Mouse (Mus musculus): ENCODE measurements around the gene Dgkd.

Dgkd gene

DNA sequence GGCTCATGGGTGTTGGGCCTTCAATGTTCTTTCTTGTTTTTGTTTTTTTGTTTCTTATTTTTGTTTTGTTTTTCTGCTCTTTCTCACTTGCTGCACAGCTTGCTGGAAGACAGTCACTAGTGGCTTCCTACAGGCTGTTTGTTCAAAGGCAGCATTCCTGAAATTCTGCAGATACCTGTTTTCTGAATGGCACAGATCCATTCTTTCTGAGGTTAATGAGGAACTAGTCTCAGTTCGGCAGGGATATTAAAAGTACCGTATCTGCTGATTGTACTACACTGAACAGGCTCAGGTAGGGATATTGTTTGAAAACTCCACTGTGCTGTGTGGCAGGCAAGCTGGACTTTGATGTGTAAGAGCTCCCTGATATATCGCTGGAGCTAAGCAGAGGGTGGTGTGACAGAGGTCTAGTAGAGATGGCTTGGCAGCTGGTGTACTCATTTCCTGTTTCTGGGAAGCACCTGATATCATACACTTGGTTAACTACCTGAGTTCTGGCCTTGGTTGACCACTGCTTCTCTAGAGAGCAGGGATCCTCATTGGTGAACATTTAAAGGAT is 67.0 kb downstream of the Dgkd start:
- in situ Hi-C loops (cut with MboI, MseI): no loop called here

DNA sequence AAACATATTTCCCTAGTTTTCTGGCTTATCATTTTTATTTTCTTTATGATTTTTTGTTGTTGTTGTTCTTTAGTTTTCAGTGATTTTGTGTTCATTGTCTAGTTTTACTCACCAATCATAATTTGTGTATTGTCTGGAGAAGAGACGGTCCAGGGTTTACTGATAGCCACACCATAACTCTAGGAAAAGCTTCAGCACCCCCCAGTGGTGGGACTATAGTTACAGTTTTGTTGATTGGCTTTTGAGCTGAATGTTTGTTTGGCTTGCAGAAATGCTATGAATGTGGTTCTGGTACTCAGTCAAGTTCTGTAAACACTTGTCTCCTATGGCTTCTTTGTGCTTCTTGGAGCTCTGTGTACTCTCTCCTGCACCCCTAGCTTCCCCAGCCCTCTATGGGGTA is 69.6 kb downstream of the Dgkd start:
- in situ Hi-C loops (cut with MboI, MseI): no loop called here

DNA sequence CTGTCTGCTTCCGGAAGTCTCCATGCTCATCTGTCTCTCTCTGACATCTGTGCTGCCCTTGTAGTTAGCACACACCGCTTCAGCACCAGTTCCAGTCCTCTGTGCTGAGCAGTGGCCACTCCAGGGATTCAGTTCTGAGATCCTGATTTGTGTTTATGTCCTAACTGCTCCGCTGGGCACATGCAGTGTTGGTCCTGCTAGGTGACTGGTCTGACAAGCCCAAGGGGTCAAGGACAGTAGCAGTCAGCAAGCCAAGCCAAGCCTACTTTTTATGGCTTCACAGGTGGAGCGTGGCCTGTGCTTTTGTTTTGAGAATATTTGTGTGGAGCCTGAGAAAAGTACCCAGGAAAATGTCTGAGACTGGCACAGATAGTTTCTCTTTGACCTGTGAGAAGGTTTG is 71.8 kb downstream of the Dgkd start:
- in situ Hi-C loops (cut with MboI, MseI): no loop called here

DNA sequence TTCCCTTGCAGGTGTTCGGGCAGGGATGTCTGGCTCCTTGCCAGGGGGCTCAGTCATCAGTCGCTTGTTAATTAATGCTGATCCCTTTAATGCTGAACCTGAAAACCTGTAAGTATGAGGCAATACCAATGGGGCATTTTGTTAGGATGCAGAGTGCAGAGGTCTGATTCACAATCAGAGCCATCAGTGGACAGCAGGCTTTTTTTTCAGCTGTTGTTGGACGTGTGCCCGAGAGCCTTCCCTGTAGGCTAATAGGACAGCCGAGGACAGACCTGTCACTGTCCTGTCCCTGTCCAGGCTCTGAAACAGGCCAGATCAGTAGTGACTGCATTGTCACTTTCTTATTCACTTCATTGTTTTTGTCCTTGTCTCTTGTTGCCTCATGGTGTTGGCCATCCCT is 76.6 kb downstream of the Dgkd start:
- in situ Hi-C loops (cut with MboI, MseI): no loop called here

DNA sequence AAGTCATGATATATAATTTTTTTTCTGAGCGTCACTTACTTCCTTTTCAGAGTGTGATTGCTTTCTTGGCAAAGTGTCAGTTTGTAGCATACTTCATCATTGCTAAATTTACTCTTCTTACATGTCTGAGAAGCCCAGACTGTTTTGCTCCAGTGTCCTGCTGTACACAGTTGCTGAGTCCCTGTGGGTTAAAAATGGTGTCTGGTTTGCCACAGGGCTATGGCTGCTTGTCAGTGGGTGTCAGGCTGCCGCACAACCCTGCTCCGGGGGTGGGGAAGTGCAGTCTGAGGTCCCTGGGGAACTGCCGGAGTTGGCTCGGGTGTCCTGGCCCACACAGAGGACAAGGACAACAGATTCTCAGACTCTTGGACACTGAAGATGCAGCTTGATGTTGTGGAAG is 80.0 kb downstream of the Dgkd start:
- in situ Hi-C loops (cut with MboI, MseI): no loop called here

DNA sequence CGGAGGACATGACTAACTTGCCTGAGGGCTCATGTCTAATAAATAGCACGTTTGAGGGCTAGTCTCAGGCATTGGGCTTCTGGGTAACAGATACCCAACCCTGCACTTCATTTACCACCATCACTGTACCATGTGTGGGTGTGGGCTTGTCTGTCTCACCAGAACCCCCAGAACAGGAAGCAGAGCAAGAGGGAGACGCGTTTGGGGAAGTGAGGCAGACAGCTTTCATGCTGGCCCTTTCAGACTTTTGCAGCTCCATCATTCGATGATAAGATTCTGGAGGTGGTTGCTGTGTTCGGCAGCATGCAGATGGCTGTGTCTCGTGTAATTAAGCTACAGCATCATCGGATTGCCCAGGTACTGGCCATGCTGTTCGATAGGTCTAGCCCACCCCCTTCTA is 82.0 kb downstream of the Dgkd start:
- in situ Hi-C loops (cut with MboI, MseI): no loop called here

DNA sequence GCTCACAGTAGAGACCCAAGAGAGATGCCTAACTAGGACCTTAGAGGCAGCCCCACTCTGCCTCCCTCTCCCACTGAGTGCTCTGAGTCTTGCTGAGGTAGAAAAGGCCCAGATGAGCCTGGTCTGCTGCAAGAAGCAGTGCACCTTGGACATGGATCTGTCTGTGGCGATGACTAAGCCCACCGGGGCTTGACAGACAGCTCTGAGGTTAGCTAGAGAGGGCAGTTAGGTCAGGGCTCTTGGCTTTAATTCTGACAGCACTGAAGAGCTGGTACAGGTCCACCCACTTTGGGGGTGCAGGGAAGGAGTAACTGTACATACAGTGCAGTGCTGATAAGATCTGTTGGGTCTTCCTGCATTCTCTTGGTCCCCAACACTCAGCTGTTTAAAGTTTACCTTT is 82.5 kb downstream of the Dgkd start:
- in situ Hi-C loops (cut with MboI, MseI): no loop called here

DNA sequence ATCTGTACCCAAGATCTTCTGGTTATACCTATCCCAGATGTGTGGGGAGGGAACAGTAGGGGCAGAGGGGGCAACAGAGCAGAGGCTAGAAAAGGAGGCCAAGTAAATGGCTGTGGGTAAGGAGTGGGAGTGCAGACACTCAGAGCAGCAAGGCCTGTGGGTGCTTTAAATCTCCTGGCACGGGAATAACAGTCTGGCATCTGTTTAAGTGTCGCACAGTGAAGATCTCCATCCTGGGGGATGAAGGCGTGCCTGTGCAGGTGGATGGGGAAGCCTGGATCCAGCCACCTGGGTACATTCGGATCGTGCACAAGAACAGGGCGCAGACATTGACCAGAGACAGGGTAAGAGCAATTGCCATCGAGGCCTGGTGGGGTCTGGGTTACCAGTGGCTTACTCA is 83.0 kb downstream of the Dgkd start:
- in situ Hi-C loops (cut with MboI, MseI): no loop called here

DNA sequence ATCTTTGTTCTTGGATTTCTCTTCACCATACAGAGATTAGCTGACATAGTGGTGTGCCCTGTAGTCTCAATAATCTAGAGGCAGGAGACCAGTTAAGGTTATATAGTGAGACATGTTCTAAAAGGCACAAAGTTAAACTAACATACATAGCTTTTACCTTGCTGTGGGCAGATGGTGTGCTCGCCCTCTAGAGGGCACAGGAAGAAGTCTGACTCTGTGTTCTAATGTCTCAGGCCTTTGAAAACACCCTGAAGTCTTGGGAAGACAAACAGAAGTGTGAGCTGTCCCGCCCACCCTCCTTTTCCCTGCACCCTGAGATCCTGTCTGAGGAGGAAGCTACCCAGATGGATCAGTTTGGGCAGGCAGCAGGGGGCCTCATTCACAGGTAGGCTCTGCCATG is 83.4 kb downstream of the Dgkd start:
- in situ Hi-C loops (cut with MboI, MseI): no loop called here

DNA sequence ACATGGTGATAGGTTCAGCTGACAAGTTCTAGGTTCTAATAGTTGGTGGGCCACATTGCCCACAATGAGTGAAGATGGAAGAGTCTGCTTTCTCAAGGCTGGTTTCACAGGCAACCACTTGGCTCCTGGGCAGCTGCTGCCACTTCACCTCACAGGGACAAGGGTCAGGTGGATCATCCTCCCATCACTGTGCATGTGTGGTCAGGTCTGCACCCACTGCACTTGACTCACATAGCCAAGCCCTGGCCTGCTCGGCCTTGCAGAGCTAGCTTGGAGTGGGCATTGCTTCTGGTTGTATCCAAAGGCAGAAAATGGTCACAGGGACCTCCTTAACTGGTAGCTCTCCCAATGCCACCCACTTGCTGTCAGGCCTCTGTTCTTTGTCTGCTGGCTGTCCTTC is 88.7 kb downstream of the Dgkd start:
- in situ Hi-C loops (cut with MboI, MseI): no loop called here

DNA sequence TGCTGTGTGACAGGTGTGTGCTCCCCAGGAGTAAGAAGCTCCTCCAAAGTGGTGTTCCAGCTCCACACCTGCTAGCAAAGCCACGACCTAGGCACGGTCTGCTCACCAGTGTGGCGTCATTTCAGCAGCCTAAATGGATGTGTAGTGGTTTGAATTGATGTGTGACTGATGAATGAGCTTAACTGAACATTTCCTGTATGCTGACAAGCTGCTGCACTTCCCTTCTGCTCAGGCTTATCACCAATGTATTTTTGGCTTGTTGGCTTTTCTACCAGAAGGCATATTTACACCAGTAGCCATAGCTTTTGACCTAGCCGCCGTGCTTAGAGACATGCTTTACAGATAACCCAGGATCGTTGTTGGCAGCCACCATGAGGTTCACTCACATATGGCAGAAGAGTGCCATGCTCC is 94.6 kb downstream of the Dgkd start:
- in situ Hi-C loops (cut with MboI, MseI): no loop called here

DNA sequence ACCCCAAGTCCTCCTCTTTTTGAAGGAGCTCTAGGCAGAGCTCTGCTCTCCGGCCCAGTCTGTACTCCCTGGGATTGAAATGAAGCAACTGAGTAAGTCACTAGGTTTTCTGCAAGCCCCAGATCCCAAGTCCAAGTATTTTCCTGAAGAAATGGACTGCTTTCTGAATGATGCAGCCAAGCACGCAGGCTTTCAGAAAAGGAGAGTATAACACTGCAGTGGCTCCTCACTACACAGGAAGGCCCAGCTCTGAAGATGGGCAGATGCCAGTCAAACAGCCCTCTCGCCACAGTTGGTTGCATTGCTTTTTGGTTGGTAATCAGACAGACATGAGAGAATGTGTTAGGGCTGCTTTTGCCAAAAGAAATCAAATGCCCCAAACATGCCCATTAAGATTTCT is 98.6 kb downstream of the Dgkd start:
- in situ Hi-C loops (cut with MboI, MseI): no loop called here

DNA sequence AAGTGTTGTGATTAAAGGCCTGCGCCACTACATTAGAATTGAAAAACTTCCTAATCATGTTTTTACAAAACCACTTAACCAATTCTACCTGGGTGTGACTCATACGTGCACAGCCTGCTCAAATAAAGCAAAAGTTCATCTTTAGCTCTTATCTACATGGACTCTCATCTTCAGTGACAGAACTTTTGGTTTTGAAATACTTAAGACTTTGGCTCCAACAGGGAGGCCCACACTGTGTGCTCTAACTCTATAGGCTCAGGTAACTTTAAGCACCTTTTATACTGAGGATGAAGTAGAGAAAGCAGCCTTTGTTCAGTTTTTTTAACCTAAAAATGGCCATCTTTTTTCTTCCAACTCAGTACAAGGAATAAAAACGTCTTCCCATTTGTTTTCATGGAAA is 100.0 kb downstream of the Dgkd start:
- in situ Hi-C loops (cut with MboI, MseI): no loop called here

DNA sequence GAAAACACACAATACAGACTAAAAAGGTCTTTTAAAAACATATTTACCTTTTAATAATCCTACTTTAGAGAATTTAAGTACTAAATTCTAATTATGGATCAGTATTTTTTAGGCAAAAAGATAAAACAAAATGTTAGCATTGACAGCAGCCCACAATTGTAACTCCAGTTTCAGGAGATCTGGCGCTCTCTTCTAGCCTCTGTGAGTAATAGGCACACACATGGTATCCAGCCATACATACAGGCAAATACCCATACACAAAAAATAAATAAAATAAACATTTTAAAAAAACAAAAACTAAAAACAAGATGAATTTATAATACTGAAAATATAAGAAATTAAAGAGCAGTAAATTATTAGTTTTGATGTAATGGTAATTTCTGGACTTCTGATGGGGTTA is 105.8 kb downstream of the Dgkd start:
- in situ Hi-C loops (cut with MboI, MseI): no loop called here

DNA sequence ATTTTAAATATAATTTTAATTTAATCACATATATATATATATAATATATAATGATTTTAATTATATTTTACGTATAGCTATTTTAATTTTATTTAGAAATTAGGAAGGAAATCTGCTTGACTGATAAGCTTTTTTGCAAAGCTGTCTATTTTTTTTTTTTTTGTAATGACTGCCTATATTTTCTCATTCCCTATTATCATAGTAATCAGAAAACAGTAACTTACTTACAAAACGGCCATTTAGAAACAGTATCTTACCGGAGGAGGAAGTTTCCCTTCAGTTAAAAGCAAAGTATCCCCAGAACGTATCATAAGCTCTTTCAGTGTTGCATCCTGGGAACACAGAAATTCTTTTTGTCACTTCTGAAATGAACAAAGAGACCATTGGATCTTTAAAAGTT is 106.4 kb downstream of the Dgkd start:
- in situ Hi-C loops (cut with MboI, MseI): no loop called here

DNA sequence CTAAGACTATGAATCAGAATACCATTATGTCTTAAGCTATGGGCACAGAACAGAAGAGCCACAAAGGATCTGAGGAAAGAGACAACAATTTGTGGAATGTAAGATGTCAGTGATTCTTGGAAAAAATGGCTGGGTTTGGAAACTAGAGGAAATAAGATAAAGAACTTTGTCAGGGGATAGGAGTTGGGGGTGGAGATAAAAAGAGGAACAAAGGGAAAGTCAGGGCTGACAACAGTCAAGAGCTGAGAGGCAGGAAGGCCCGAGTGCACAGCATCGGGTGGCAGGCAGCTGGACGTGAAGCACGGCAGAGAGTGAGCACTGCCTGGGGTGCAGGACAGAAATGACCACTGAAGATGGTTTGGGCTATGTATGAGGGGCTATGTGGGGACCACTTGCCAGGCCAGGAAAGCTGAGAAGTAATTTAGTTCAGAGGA is 106.9 kb downstream of the Dgkd start:
- in situ Hi-C loops (cut with MboI, MseI): no loop called here

DNA sequence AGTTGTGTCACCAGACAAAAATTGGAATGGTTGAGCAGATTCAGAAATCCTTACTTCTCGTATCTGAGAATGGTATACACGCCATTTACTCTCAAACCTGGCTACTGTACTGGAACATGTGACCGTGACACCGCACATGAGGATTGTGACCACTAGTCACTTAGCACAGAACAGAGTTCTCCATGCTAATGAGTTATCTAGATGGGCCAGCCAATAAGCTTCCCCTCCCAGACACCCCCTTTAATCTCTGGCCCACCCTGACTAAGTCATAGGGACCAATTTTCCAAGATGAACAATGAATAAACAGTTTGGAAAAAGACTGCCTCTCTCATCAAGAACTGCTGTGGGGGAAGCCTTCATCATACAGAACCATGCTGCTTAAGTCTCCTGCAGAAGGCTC is 107.7 kb downstream of the Dgkd start:
- in situ Hi-C loops (cut with MboI, MseI): no loop called here

DNA sequence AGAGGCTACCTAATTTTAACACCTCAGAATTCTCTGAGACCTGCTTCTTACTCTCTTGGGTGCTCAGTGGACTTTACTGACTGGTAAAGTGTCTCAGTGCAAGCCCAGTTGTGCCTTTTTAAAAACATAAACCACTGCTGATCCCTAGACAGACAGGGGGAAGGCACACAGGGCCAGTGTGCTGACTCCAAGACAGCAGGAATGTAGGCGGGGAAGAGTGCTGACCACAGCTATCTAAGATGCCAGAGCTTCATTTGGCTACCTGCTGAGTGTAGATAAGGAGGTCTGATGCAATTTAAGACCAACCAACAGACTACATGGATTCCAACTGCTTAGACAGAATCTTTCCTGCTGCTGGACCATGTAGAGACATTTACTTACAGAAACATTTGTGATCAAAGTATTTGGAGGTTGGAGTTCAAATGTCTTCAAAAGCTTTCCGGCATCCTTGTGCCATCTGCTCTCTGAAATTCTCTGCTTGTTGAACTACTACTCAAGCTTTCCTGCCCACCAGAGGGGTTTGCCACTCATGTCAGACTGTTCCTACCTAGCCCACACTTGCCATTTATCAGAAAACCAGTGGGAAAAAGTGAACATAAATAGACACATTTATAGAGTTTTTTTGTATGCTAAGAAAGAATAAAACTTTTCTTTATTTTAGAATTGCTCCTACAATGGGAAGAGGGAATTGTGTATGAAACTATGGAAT is 108.5 kb downstream of the Dgkd start:
- in situ Hi-C loops (cut with MboI, MseI): no loop called here

DNA sequence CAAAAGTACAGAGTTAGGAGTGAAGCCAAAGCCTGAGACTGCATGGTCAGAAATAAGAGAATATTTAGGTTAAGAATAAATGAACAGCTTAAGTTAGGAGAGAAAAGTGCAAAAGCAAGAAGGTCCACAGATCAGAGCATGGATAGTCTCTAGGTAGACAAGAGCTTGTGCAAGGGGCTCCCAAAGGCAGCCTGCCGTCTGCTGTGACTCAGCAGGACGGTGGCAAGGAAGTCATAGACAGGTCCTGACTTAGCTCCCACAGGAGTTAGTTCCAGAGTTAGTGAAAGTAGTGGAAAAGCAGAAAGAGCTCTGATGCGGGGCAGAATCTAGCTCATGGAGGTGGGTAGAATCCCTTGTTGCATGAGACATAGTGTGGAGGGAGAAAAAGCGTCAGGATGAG is 117.3 kb downstream of the Dgkd start:
- in situ Hi-C loops (cut with MboI, MseI): no loop called here

DNA sequence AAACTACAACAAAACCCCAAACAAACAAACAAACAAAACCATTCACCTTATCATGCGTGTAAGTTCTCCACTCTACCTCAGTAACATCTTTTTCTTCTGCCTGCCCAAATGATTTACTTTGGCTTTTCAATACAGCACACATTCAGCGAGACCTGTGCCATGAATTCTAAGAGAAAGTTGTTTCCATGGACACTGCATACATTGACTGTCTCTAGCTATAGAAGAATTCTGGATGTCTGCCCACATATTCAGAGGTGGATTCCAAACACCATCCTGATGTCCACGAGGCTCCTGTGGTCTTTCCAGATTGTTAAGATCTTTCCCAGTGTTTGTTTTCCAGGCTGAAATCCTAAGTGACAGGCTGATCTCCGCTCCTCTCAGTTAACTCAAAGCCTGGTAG is 129.2 kb downstream of the Dgkd start:
- in situ Hi-C loops (cut with MboI, MseI): no loop called here

DNA sequence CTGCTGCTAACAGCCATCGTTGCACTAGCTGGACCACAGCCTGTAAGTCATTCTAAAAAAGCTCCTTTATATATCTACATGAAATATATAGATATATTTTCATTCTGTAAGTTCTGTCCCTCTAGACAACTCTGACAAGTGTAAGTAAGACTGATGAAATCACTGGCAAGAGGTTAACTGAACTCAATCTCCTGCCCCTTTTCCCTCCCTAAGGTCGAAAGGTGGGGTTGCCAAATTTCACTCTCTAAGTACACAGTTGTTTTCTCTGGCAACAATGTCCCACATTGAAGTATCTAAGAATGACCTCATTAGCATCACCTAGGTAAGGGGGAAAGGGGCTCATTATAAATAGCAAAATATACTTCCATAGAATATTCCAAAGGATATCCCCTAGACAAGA is 139.6 kb downstream of the Dgkd start:
- in situ Hi-C loops (cut with MboI, MseI): no loop called here

Data from regulatory T cell (primary cell).